Mouse (Mus musculus): Measurements from ENCODE around the gene Dgki. TPM values are rescaled to one million over a fixed set of nuclear protein-coding genes. Genes with fewer than 3 reads are reported as not detected.

Gene Dgki
- polyA plus RNA-seq, 1 experiment from 2014 or later: 1.3 TPM

GRCm38 (mm10) chr6:37325906-37326602 lies 26.1 kb upstream of the Dgki start:
- Histone ChIP-seq H3K27ac (peak overlapping the region; percentile 84), H3K9me3 (no peaks in the 10 kb centered on the region), H3K4me3 (no peak overlapping the region), H3K36me3 (peaks cover 20% of the 10 kb centered on the region), H3K27me3 (no peaks in the 10 kb centered on the region), H3K9ac (no peak overlapping the region), H3K4me2 (replicated peaks) (no peak overlapping the region), H3K4me1 (peaks cover 60% of the 10 kb centered on the region)
- WGBS: 86% methylated on average over 9 of the region's 9 CpGs
- no peak for ATAC-seq (ENCODE audit: low FRiP score, low read depth)

GRCm38 (mm10) chr6:37325076-37325475 lies 25.1 kb upstream of the Dgki start:
- H3K4me2 ChIP-seq (replicated peaks): no peak overlapping the region
- no peak for ATAC-seq (ENCODE audit: low FRiP score, low read depth)
- H3K27ac ChIP-seq: no peak overlapping the region
- H3K9me3 ChIP-seq: no peaks in the 10 kb centered on the region
- 64% methylated on average over 3 of the region's 3 CpGs for WGBS
- no peak overlapping the region for H3K9ac ChIP-seq
- peaks cover 13% of the 10 kb centered on the region for H3K36me3 ChIP-seq
- H3K4me1 ChIP-seq: peaks cover 51% of the 10 kb centered on the region
- H3K27me3 ChIP-seq: no peaks in the 10 kb centered on the region
- no peak overlapping the region for H3K4me3 ChIP-seq

DNA sequence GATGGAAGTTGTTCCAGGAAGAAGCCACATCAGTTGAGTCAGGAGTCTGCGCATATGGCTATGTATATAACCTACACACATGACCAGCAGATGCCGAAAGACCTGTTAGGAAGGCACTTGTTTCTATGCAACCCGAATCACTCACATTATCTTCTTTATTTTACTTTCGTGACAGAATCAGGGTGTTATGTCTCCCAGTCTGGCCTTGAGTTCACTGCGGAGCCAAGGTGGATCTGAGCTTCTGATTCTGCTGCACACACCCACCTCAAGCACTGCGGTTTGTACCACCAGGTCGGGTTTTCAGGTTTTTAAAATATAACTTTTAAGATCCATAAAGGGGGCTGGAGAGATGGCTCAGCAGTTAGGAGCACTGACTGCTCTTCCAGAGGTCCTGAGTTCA lies 22.7 kb upstream of the Dgki start:
- WGBS: 90% methylated on average over 7 of the region's 7 CpGs

DNA sequence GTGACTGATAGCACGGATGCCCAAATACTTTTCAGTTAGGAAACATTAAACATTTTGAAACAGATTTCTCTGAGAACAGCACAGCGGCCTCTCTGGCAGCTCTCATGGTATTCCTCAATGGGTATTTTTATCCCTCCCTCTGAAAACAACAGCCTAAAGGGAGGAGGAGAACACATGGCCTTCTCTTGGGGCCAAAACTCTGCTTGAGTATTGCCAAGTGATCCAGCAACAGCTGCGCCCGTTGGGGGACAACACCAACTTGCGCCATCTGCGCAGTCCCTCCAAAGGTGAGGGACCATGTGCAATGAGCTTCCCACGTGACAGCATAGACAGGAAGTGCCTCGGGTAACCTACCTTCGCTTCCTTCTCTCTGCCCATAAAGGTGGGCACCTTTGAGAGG lies 22.1 kb upstream of the Dgki start:
- no peak overlapping the region for H3K4me3 ChIP-seq
- peaks cover 23% of the 10 kb centered on the region for H3K4me1 ChIP-seq
- no peak for ATAC-seq (ENCODE audit: low FRiP score, low read depth)
- no peak overlapping the region for H3K9ac ChIP-seq
- no peak overlapping the region for H3K4me2 ChIP-seq (replicated peaks)
- H3K9me3 ChIP-seq: no peaks in the 10 kb centered on the region
- WGBS: 91% methylated on average over 9 of the region's 9 CpGs
- no peak overlapping the region for H3K27ac ChIP-seq
- H3K36me3 ChIP-seq: no peaks in the 10 kb centered on the region
- no peaks in the 10 kb centered on the region for H3K27me3 ChIP-seq

More for the DNA sequence above, 22.7 kb upstream of the Dgki start:
- peaks cover 27% of the 10 kb centered on the region for H3K4me1 ChIP-seq
- no peak for ATAC-seq (ENCODE audit: low FRiP score, low read depth)
- no peak overlapping the region for H3K4me3 ChIP-seq
- no peak overlapping the region for H3K4me2 ChIP-seq (replicated peaks)
- no peaks in the 10 kb centered on the region for H3K36me3 ChIP-seq
- no peak overlapping the region for H3K9ac ChIP-seq
- H3K27me3 ChIP-seq: no peaks in the 10 kb centered on the region
- H3K27ac ChIP-seq: no peak overlapping the region
- H3K9me3 ChIP-seq: no peaks in the 10 kb centered on the region

GRCm38 (mm10) chr6:37317904-37318303 lies 17.9 kb upstream of the Dgki start:
- Histone ChIP-seq H3K9ac (no peak overlapping the region), H3K36me3 (no peaks in the 10 kb centered on the region), H3K4me1 (no peaks in the 10 kb centered on the region), H3K27ac (no peak overlapping the region), H3K9me3 (no peaks in the 10 kb centered on the region), H3K4me2 (replicated peaks) (no peak overlapping the region), H3K27me3 (no peaks in the 10 kb centered on the region), H3K4me3 (no peak overlapping the region)
- ATAC-seq (ENCODE audit: low FRiP score, low read depth): no peak
- 77% methylated on average over 5 of the region's 5 CpGs for WGBS

- Histone ChIP-seq H3K4me2 (replicated peaks) (no peak overlapping the region), H3K27me3 (no peaks in the 10 kb centered on the region), H3K27ac (no peak overlapping the region), H3K4me3 (no peak overlapping the region), H3K36me3 (no peaks in the 10 kb centered on the region), H3K9ac (no peak overlapping the region), H3K4me1 (no peaks in the 10 kb centered on the region), H3K9me3 (no peaks in the 10 kb centered on the region)
- ATAC-seq (ENCODE audit: low FRiP score, low read depth): no peak
Observed at GRCm38 (mm10) chr6:37315440-37315839, 15.5 kb upstream of the Dgki start.

DNA sequence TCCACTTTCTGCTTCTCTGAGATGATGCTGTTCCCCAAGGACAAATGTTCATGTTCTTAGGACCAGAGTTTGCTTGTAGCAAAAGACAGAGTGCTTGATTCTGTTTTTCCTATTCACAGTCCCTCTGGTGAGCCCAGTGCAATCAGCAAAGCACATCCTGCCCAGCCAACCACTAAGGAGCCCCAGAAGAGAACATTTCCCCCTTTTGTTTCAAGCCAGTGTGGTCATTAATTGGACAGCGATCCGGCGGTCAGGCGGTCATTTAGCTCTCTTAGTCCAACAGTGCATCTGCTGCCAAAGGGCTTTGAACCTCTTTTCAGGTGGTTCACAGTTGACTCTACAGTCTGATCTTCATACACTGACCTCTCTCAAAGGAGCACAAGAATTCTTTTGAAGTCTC lies 10.6 kb upstream of the Dgki start:
- H3K4me2 ChIP-seq (replicated peaks): no peak overlapping the region
- H3K36me3 ChIP-seq: no peaks in the 10 kb centered on the region
- no peak overlapping the region for H3K27ac ChIP-seq
- H3K9me3 ChIP-seq: no peaks in the 10 kb centered on the region
- ATAC-seq (ENCODE audit: low FRiP score, low read depth): no peak
- no peaks in the 10 kb centered on the region for H3K27me3 ChIP-seq
- WGBS: 93% methylated on average over 4 of the region's 4 CpGs
- no peak overlapping the region for H3K9ac ChIP-seq
- H3K4me1 ChIP-seq: no peaks in the 10 kb centered on the region
- no peak overlapping the region for H3K4me3 ChIP-seq

GRCm38 (mm10) chr6:37306616-37307015 lies 6.6 kb upstream of the Dgki start:
- Histone ChIP-seq H3K27me3 (peaks cover 16% of the 10 kb centered on the region), H3K27ac (no peak overlapping the region), H3K4me2 (replicated peaks) (no peak overlapping the region), H3K9ac (no peak overlapping the region), H3K4me1 (no peaks in the 10 kb centered on the region), H3K36me3 (no peaks in the 10 kb centered on the region), H3K4me3 (no peak overlapping the region), H3K9me3 (0 out of 2 replicates have a peak, but pooled peaks cover 2% of the 10 kb centered on the region)
- WGBS: 92% methylated on average over 1 of the region's 1 CpGs
- no peak for ATAC-seq (ENCODE audit: low FRiP score, low read depth)

DNA sequence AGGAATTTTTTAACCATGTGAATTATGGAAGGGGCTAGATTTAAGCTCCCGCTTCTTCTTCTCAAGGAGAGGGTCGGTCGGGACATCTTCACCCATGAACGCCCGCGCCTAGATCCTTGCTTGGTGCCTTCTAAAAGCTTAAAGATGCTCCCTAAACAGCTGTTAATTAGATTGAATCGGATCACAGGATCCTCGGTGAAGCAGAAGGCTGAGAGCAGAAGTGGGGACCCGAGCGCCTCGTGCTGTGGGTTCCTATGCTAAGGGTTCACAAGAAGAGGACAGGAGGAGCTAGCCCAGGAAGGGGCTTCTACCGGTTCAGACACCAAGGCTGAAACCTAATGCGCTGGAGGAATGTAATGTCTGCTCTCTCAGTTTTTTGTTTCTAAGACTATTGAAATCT lies 508 bp upstream of the Dgki start:
- peak overlapping the region; percentile 63; the same call in 1 of the 2 replicates for H3K9ac ChIP-seq
- 11% methylated on average over 13 of the region's 13 CpGs for WGBS

GRCm38 (mm10) chr6:37298982-37299381 lies 1.0 kb downstream of the Dgki start:
- Histone ChIP-seq H3K4me2 (replicated peaks) (peak overlapping the region; percentile 98), H3K4me3 (peak overlapping the region; percentile 61), H3K4me1 (peaks cover 16% of the 10 kb centered on the region), H3K9me3 (no peaks in the 10 kb centered on the region), H3K9ac (no peak overlapping the region), H3K27me3 (peaks cover 68% of the 10 kb centered on the region), H3K27ac (no peak overlapping the region), H3K36me3 (no peaks in the 10 kb centered on the region)
- 34% methylated on average over 4 of the region's 4 CpGs for whole genome bisulfite sequencing
- ATAC-seq (ENCODE audit: low FRiP score, low read depth): no peak

More for the DNA sequence above, 508 bp upstream of the Dgki start:
- H3K27ac ChIP-seq: no peak overlapping the region
- H3K36me3 ChIP-seq: no peaks in the 10 kb centered on the region
- H3K27me3 ChIP-seq: peaks cover 68% of the 10 kb centered on the region
- H3K4me1 ChIP-seq: peaks cover 16% of the 10 kb centered on the region
- H3K9me3 ChIP-seq: 0 out of 2 replicates have a peak, but pooled peaks cover 2% of the 10 kb centered on the region
- H3K4me2 ChIP-seq (replicated peaks): peak overlapping the region; percentile 98
- ATAC-seq (ENCODE audit: low FRiP score, low read depth): no peak
- peak overlapping the region; percentile 61 for H3K4me3 ChIP-seq

DNA sequence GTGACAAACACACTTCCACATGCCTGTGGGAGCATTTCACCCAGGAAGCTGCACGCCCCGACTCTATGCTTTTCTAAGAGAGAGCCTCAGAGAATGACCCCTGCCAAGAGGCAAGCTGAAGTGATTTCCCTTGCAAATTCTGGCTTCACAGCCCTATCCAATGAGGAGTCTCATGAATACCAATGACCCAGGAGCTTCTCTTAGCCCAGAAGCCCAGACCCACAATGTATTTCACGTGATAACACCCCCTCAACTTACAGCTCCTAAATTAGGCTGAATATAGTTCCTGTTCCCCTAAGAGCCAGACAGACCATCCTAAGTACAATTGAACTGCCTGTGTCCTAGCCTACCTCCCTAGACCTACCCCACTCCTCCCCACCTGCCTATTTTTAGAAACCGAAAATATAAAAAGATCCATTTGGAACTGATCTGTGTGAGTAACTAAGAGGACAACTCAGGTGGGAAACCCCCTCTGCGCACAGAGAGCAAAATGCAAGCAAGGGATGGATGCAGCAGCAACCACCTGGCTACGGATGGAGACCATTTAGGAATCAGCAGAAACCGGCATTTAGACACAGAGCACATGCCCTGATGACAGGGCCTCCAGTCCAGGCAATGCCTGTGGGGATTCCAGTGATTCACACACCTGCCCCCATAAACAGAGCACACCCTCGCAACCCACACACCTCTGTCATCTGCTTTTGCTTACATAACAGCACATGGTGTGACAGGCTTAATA lies 2.1 kb downstream of the Dgki start:
- H3K36me3 ChIP-seq: no peaks in the 10 kb centered on the region
- H3K4me3 ChIP-seq: no peak overlapping the region
- no peak overlapping the region for H3K4me2 ChIP-seq (replicated peaks)
- no peaks in the 10 kb centered on the region for H3K9me3 ChIP-seq
- peaks cover 62% of the 10 kb centered on the region for H3K27me3 ChIP-seq
- no peak overlapping the region for H3K9ac ChIP-seq
- H3K27ac ChIP-seq: no peak overlapping the region
- H3K4me1 ChIP-seq: peaks cover 16% of the 10 kb centered on the region
- 43% methylated on average over 8 of the region's 8 CpGs for WGBS
- no peak for ATAC-seq (ENCODE audit: low FRiP score, low read depth)

DNA sequence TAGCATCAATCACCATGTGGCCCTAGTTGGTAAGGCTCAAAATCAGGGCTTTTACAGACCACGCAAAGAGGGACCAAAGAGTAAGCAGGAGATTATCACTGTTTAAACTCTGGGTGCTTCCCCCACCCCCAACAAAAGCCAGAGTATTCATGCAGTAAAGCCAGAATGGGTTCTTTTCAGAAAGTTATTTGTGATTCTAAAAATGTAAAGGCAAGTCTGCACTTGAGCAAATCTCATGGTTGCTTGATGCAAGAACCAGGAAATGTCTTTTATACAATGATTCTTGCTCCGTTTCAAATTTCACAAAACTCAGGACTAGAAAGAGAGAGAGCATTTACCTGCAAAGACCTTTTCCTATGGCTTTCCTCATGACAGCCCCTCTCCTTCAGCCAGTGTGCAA lies 7.9 kb downstream of the Dgki start:
- Histone ChIP-seq H3K4me3 (no peak overlapping the region), H3K27me3 (peaks cover 6% of the 10 kb centered on the region), H3K9me3 (no peaks in the 10 kb centered on the region), H3K4me2 (replicated peaks) (no peak overlapping the region), H3K4me1 (no peaks in the 10 kb centered on the region), H3K9ac (no peak overlapping the region), H3K36me3 (no peaks in the 10 kb centered on the region), H3K27ac (no peak overlapping the region)
- no peak for ATAC-seq (ENCODE audit: low FRiP score, low read depth)
- WGBS: 78% methylated on average over 2 of the region's 2 CpGs
